Mouse (Mus musculus): Measurements from ENCODE around the gene Oas1h.
"Not testable (repeated sequence)": the region's sequence is repeated elsewhere in the genome, so short reads cannot be mapped to it uniquely, and the experiment has no call there.

The Oas1h gene

GRCm38 (mm10) chr5:120861121-120861520 lies at the start of gene Oas1h:
Oas1h (plus strand) TSS chr5:120861421.
- no peak for DNase-seq (ENCODE audit: low read depth)

GRCm38 (mm10) chr5:120811951-120812819 lies 49.0 kb upstream of the Oas1h start, which contains the start of gene Oas1c:
Oas1c (minus strand) TSS chr5:120812514.
- peak; percentile 91 for DNase-seq (ENCODE audit: low read depth)

GRCm38 (mm10) chr5:120813023-120813422 lies 48.2 kb upstream of the Oas1h start:
- no peak for DNase-seq (ENCODE audit: low read depth)

- DNase-seq (ENCODE audit: low read depth), result peak; percentile 71
Measured at GRCm38 (mm10) chr5:120815949-120816348, 45.3 kb upstream of the Oas1h start.

- no peak for DNase-seq (ENCODE audit: low read depth)
Measured at GRCm38 (mm10) chr5:120818999-120819398, 42.2 kb upstream of the Oas1h start.

- peak; percentile 87 for DNase-seq (ENCODE audit: low read depth)
Measured at GRCm38 (mm10) chr5:120831031-120831430, 30.2 kb upstream of the Oas1h start.

GRCm38 (mm10) chr5:120833335-120834280 lies 27.6 kb upstream of the Oas1h start:
- DNase-seq (ENCODE audit: low read depth), result no peak

- peak; percentile 73 for DNase-seq (ENCODE audit: low read depth)
Measured at GRCm38 (mm10) chr5:120836731-120837585, 24.3 kb upstream of the Oas1h start.

- peak; percentile 62 for DNase-seq (ENCODE audit: low read depth)
Measured at GRCm38 (mm10) chr5:120844713-120845112, 16.5 kb upstream of the Oas1h start.

- no peak for DNase-seq (ENCODE audit: low read depth)
Measured at GRCm38 (mm10) chr5:120847067-120847466, 14.2 kb upstream of the Oas1h start, which contains the start of gene Oas1f. Oas1f (plus strand) TSS chr5:120847367.

- peak; percentile 73 for DNase-seq (ENCODE audit: low read depth)
Measured at GRCm38 (mm10) chr5:120849601-120850136, 11.6 kb upstream of the Oas1h start.

- DNase-seq (ENCODE audit: low read depth), result no peak
Measured at GRCm38 (mm10) chr5:120859241-120859640, 2.0 kb upstream of the Oas1h start.

GRCm38 (mm10) chr5:120865336-120865860 lies 4.2 kb downstream of the Oas1h start:
- peak; percentile 79 for DNase-seq (ENCODE audit: low read depth)

GRCm38 (mm10) chr5:120869436-120870015 lies 8.3 kb downstream of the Oas1h start:
- no peak for DNase-seq (ENCODE audit: low read depth)

GRCm38 (mm10) chr5:120870081-120870480 lies 8.9 kb downstream of the Oas1h start:
- no peak for DNase-seq (ENCODE audit: low read depth)

- no peak for DNase-seq (ENCODE audit: low read depth)
Measured at GRCm38 (mm10) chr5:120870782-120871181, 9.6 kb downstream of the Oas1h start.

GRCm38 (mm10) chr5:120871469-120871868 lies 10.2 kb downstream of the Oas1h start:
- DNase-seq (ENCODE audit: low read depth), result no peak

- DNase-seq (ENCODE audit: low read depth), result not testable (repeated sequence)
Measured at GRCm38 (mm10) chr5:120876839-120877238, 15.6 kb downstream of the Oas1h start.

- not testable (repeated sequence) for DNase-seq (ENCODE audit: low read depth)
Measured at GRCm38 (mm10) chr5:120877407-120877806, 16.2 kb downstream of the Oas1h start.

- not testable (repeated sequence) for DNase-seq (ENCODE audit: low read depth)
Measured at GRCm38 (mm10) chr5:120878803-120879202, 17.6 kb downstream of the Oas1h start.

Measured in 416B (cell line).